Mouse (Mus musculus) neural tube, embryonic 14.5 days (tissue): Measurements from ENCODE around the gene Rps6ka2. TPM values are rescaled to one million over a fixed set of nuclear protein-coding genes. Genes with fewer than 3 reads are reported as not detected.

Experiments
- ATAC-seq: fragments of 200-750 bp; cut with Nextera tagmentation; 2 replicates; pipeline ENCODE4 v1.8.0; 2017; ENCODE audit warnings: low read depth, mild to moderate bottlenecking, moderate TSS enrichment, moderate library complexity
- H3K27ac ChIP-seq: fragments of 300-500 bp; sonication (generic); 2 replicates; pipeline ENCODE4 v1.5.1; 2014; ENCODE audit warnings: low read depth, mild to moderate bottlenecking, control low read depth, low read length, moderate library complexity, mixed read lengths
- H3K27me3 ChIP-seq: fragments of 300-500 bp; sonication (generic); 2 replicates; pipeline ENCODE4 v1.6.1; 2014; ENCODE audit warnings: low read length; ENCODE audit not compliant: control insufficient read depth, insufficient read depth
- H3K36me3 ChIP-seq: fragments of 300-500 bp; sonication (generic); 2 replicates; pipeline ENCODE4 v1.6.1; 2014; ENCODE audit warnings: low read length, mixed read lengths; ENCODE audit not compliant: control insufficient read depth, insufficient read depth
- H3K4me1 ChIP-seq: fragments of 300-500 bp; sonication (generic); 2 replicates; pipeline ENCODE4 v1.6.1; 2014; ENCODE audit warnings: low read length; ENCODE audit not compliant: control insufficient read depth, insufficient read depth
- H3K4me2 ChIP-seq: fragments of 300-500 bp; sonication (generic); 2 replicates; pipeline ENCODE4 v1.6.1; 2014; ENCODE audit warnings: mild to moderate bottlenecking, low read depth, low read length, control low read depth
- H3K4me3 ChIP-seq: fragments of 300-500 bp; sonication (generic); 2 replicates; pipeline ENCODE4 v1.5.1; 2014; ENCODE audit warnings: low read depth, low read length, control low read depth, mixed read lengths
- H3K9ac ChIP-seq: fragments of 300-500 bp; sonication (generic); replicated peaks from 2 replicates; pipeline ENCODE4 v1.6.1; 2014; ENCODE audit warnings: low read depth, mild to moderate bottlenecking, control low read depth, low read length, mixed read lengths
- H3K9me3 ChIP-seq: fragments of 300-500 bp; sonication (generic); 2 replicates; pipeline ENCODE4 v1.6.1; 2016; ENCODE audit warnings: low read length; ENCODE audit not compliant: control insufficient read depth
- WGBS: fragments of 180-500 bp; shearing (Covaris S2); extraction: QIAGEN DNeasy Blood & Tissue Kit; methylation state at CpG from one replicate; pipeline ENCODE4 v1.1.7; 2014; 5-methylcytosine and 5-hydroxymethylcytosine counted together
- polyA plus RNA-seq: library from polyadenylated mRNA; unstranded; fragments of >200 nt; fragmentation: Nextera tagmentation; extraction: Ambion mirVana; gene quantifications from 2 replicates; pipeline ENCODE4 v1.2.1, GENCODE M21; 2014

Gene Rps6ka2
- polyA plus RNA-seq, 1 experiment from 2014 or later: 20.7 TPM

GRCm38 (mm10) chr17:7250373-7250772 is 80.5 kb downstream of the Rps6ka2 start:
- Histone ChIP-seq H3K27ac (no peak overlapping the region), H3K36me3 (no peaks in the 10 kb centered on the region), H3K9ac (no peak overlapping the region), H3K4me2 (no peak overlapping the region), H3K27me3 (no peaks in the 10 kb centered on the region), H3K4me1 (no peaks in the 10 kb centered on the region), H3K4me3 (no peak overlapping the region), H3K9me3 (no peaks in the 10 kb centered on the region)
- ATAC-seq: no peak
- 73% methylated on average over 4 of the region's 4 CpGs for WGBS

GRCm38 (mm10) chr17:7257208-7257607 is 87.3 kb downstream of the Rps6ka2 start:
- no peak for ATAC-seq
- 89% methylated on average over 1 of the region's 1 CpGs for WGBS

DNA sequence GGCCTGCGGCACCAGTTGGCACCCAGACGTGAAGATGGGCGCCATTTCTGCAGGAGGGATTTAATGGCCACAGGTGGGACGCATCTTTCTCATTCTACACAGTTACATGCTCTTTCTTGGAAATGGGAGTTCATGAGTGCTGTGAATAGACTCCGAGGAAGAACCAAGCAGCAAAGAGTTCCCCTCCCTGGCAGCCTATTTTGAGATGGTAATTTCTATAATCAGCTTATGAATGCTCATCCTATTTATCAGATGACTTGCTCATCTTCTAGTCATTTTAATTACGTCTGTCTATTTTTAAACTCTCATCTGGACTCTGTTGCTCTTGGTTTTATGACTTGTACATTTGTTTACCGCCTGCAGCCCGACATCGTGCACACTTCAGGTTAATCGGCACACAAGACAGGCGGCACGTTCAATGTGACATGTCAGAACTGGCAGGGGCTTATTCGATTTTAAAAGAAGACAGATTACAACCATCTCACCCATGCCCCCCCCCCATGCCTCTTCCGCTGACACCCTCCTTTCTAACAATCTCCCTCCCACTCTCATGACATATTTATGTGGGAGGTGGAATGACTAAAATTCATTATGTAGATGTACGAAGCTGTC is 88.9 kb downstream of the Rps6ka2 start:
- ATAC-seq: no peak
- peaks cover 4% of the 10 kb centered on the region; the same call in 1 of the 2 replicates for H3K4me1 ChIP-seq
- H3K27me3 ChIP-seq: no peaks in the 10 kb centered on the region
- H3K36me3 ChIP-seq: no peaks in the 10 kb centered on the region
- no peak overlapping the region for H3K4me3 ChIP-seq
- no peak overlapping the region for H3K9ac ChIP-seq
- no peak overlapping the region for H3K4me2 ChIP-seq
- H3K27ac ChIP-seq: no peak overlapping the region
- 85% methylated on average over 15 of the region's 15 CpGs for WGBS
- no peaks in the 10 kb centered on the region for H3K9me3 ChIP-seq

More at GRCm38 (mm10) chr17:7257208-7257607, 87.3 kb downstream of the Rps6ka2 start:
- Histone ChIP-seq H3K4me2 (no peak overlapping the region), H3K4me1 (peaks cover 4% of the 10 kb centered on the region; the same call in 1 of the 2 replicates), H3K27me3 (no peaks in the 10 kb centered on the region), H3K36me3 (no peaks in the 10 kb centered on the region), H3K9me3 (no peaks in the 10 kb centered on the region), H3K9ac (no peak overlapping the region), H3K4me3 (no peak overlapping the region), H3K27ac (no peak overlapping the region)

DNA sequence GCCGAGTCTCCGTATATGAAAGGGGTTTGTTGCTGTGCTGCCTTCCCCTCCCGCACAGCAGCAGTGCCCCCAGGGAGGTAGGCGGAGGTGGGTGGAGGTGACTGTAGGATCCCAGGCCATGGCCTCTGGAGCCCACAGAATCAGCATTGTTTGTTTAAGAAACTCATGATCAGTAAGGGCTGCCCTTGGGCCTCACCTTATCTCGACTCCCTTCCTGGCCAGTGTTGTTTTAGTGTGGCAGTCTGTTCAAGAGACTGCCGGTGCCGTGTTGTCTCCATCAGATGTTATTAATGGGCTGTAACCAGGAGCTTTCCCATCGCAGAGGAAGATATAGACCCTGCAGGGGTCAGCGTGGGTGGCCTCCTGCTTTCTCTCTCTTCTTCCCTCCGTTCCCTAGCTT is 90.4 kb downstream of the Rps6ka2 start:
- WGBS: 38% methylated on average over 10 of the region's 10 CpGs

GRCm38 (mm10) chr17:7262056-7262455 is 92.1 kb downstream of the Rps6ka2 start:
- no peak overlapping the region for H3K4me2 ChIP-seq
- H3K36me3 ChIP-seq: no peaks in the 10 kb centered on the region
- no peak overlapping the region for H3K27ac ChIP-seq
- peaks cover 4% of the 10 kb centered on the region; the same call in 1 of the 2 replicates for H3K4me1 ChIP-seq
- H3K9ac ChIP-seq: no peak overlapping the region
- no peak overlapping the region for H3K4me3 ChIP-seq
- no peaks in the 10 kb centered on the region for H3K9me3 ChIP-seq
- ATAC-seq: no peak
- H3K27me3 ChIP-seq: no peaks in the 10 kb centered on the region
- WGBS: 46% methylated on average over 10 of the region's 10 CpGs

More for the DNA sequence above, 90.4 kb downstream of the Rps6ka2 start:
- no peak overlapping the region for H3K27ac ChIP-seq
- no peak overlapping the region for H3K4me3 ChIP-seq
- no peak for ATAC-seq
- no peaks in the 10 kb centered on the region for H3K36me3 ChIP-seq
- no peaks in the 10 kb centered on the region for H3K27me3 ChIP-seq
- peaks cover 4% of the 10 kb centered on the region; the same call in 1 of the 2 replicates for H3K4me1 ChIP-seq
- H3K9ac ChIP-seq: no peak overlapping the region
- H3K9me3 ChIP-seq: no peaks in the 10 kb centered on the region
- no peak overlapping the region for H3K4me2 ChIP-seq

DNA sequence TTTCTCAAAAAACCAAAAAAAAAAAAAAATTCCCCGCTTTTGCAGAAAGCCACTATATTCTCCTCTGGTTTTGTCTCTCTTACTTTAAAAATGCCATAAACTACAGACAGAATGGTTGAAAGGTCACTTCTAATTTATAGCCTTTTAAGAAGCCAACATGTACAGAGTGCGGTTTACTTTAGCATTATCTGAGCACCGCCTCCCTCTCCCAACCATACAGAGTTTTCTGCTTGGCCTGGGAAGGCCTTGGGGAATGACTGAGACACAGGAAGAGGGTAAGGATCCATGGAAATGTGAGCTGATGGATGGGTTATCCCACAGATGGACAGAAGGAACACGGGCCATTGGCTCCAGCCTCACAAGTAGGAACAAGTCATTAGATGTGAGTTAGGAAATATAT is 92.7 kb downstream of the Rps6ka2 start:
- Histone ChIP-seq H3K27me3 (no peaks in the 10 kb centered on the region), H3K4me3 (no peak overlapping the region), H3K4me2 (no peak overlapping the region), H3K4me1 (peaks cover 4% of the 10 kb centered on the region; the same call in 1 of the 2 replicates), H3K36me3 (no peaks in the 10 kb centered on the region), H3K9ac (no peak overlapping the region), H3K9me3 (no peaks in the 10 kb centered on the region), H3K27ac (no peak overlapping the region)
- ATAC-seq: no peak
- WGBS: 77% methylated on average over 4 of the region's 4 CpGs

- WGBS: 87% methylated on average over 5 of the region's 5 CpGs
- no peak overlapping the region for H3K9ac ChIP-seq
- H3K36me3 ChIP-seq: no peaks in the 10 kb centered on the region
- H3K4me3 ChIP-seq: no peak overlapping the region
- H3K27me3 ChIP-seq: no peaks in the 10 kb centered on the region
- H3K27ac ChIP-seq: no peak overlapping the region
- no peak for ATAC-seq
- H3K9me3 ChIP-seq: no peaks in the 10 kb centered on the region
- peaks cover 10% of the 10 kb centered on the region; the same call in 1 of the 2 replicates for H3K4me1 ChIP-seq
- no peak overlapping the region for H3K4me2 ChIP-seq
Measured at GRCm38 (mm10) chr17:7264610-7265009, 94.7 kb downstream of the Rps6ka2 start.

- no peaks in the 10 kb centered on the region for H3K27me3 ChIP-seq
- no peaks in the 10 kb centered on the region for H3K36me3 ChIP-seq
- H3K27ac ChIP-seq: no peak overlapping the region
- ATAC-seq: no peak
- H3K4me1 ChIP-seq: peaks cover 8% of the 10 kb centered on the region; the same call in 1 of the 2 replicates
- H3K4me2 ChIP-seq: no peak overlapping the region
- no peak overlapping the region for H3K9ac ChIP-seq
- 92% methylated on average over 4 of the region's 4 CpGs for WGBS
- H3K4me3 ChIP-seq: no peak overlapping the region
- no peaks in the 10 kb centered on the region for H3K9me3 ChIP-seq
Measured at GRCm38 (mm10) chr17:7265291-7265690, 95.4 kb downstream of the Rps6ka2 start.

GRCm38 (mm10) chr17:7265705-7266368 is 95.9 kb downstream of the Rps6ka2 start:
- Histone ChIP-seq H3K27ac (no peak overlapping the region), H3K4me2 (no peak overlapping the region), H3K4me1 (peaks cover 6% of the 10 kb centered on the region; the same call in 1 of the 2 replicates), H3K27me3 (no peaks in the 10 kb centered on the region), H3K36me3 (no peaks in the 10 kb centered on the region), H3K9me3 (no peaks in the 10 kb centered on the region), H3K4me3 (no peak overlapping the region), H3K9ac (no peak overlapping the region)
- no peak for ATAC-seq
- 55% methylated on average over 12 of the region's 12 CpGs for WGBS
